Mouse (Mus musculus) cortical plate, adult 2 months (tissue): ENCODE data around the gene Gm26897. TPM values are rescaled to one million over a fixed set of nuclear protein-coding genes. Genes with fewer than 3 reads are reported as not detected.

ENCODE experiments used
- H3K27ac ChIP-seq: fragments of 200-500 bp; 2 replicates; pipeline ENCODE4 v1.5.1; 2012; ENCODE audit warnings: low read length, control low read depth, inconsistent platforms; ENCODE audit not compliant: insufficient read depth
- H3K4me1 ChIP-seq: fragments of 200-500 bp; 2 replicates; pipeline ENCODE4 v1.6.1; 2011; ENCODE audit warnings: low read length; ENCODE audit not compliant: control insufficient read depth, insufficient read depth
- H3K4me3 ChIP-seq: fragments of 200-500 bp; 2 replicates; pipeline ENCODE4 v1.5.1; 2011; ENCODE audit warnings: mild to moderate bottlenecking, low read length, control low read depth; ENCODE audit not compliant: insufficient read depth
- CTCF ChIP-seq: fragments of 200-500 bp; IDR thresholded peaks from 2 replicates; pipeline ENCODE4 v1.5.1; 2011; ENCODE audit warnings: mild to moderate bottlenecking, control low read depth, low read length; ENCODE audit not compliant: insufficient read depth; ENCODE audit errors: extremely low read depth
- POLR2A ChIP-seq: fragments of 200-500 bp; IDR thresholded peaks from 2 replicates; pipeline ENCODE4 v1.6.1; 2011; ENCODE audit warnings: mild to moderate bottlenecking, low read length, control low read depth; ENCODE audit not compliant: insufficient read depth; ENCODE audit errors: extremely low read depth
- polyA plus RNA-seq: library from polyadenylated mRNA; depleted of rRNA; stranded (reverse); fragments of >200 nt; gene quantifications from 2 replicates; pipeline ENCODE4 v1.2.3, GENCODE M21; 2012

Gene Gm26897
- polyA plus RNA-seq, 1 experiment, result not detected

- Histone ChIP-seq H3K4me1 (peaks cover 6% of the 10 kb centered on the region), H3K27ac (no peak overlapping the region), H3K4me3 (no peak overlapping the region)
- TF ChIP-seq CTCF (no peak), POLR2A (no peak)
Observed at GRCm38 (mm10) chr5:111724713-111725112, 9.0 kb upstream of the Gm26897 start.

GRCm38 (mm10) chr5:111725195-111725920, 8.4 kb upstream of the Gm26897 start:
- H3K4me3 ChIP-seq, result no peak overlapping the region
- H3K4me1 ChIP-seq, result peaks cover 5% of the 10 kb centered on the region; the same call in 1 of the 2 replicates
- TF ChIP-seq CTCF (no peak), POLR2A (no peak)
- H3K27ac ChIP-seq, result no peak overlapping the region

GRCm38 (mm10) chr5:111728411-111728810, 5.3 kb upstream of the Gm26897 start:
- Histone ChIP-seq H3K27ac (no peak overlapping the region), H3K4me1 (no peaks in the 10 kb centered on the region), H3K4me3 (no peak overlapping the region)
- TF ChIP-seq CTCF (no peak), POLR2A (no peak)

- no peak for TF ChIP-seq POLR2A
- TF ChIP-seq CTCF, result no peak
- Histone ChIP-seq H3K4me1 (no peaks in the 10 kb centered on the region), H3K4me3 (no peak overlapping the region), H3K27ac (no peak overlapping the region)
Observed at GRCm38 (mm10) chr5:111730560-111731167, 3.1 kb upstream of the Gm26897 start.

GRCm38 (mm10) chr5:111732194-111732593, 1.5 kb upstream of the Gm26897 start:
- no peaks in the 10 kb centered on the region for H3K4me1 ChIP-seq
- no peak overlapping the region for H3K4me3 ChIP-seq
- no peak overlapping the region for H3K27ac ChIP-seq
- TF ChIP-seq POLR2A (no peak), CTCF (no peak)

- H3K4me1 ChIP-seq, result no peaks in the 10 kb centered on the region
- H3K4me3 ChIP-seq, result no peak overlapping the region
- H3K27ac ChIP-seq, result no peak overlapping the region
- TF ChIP-seq CTCF (no peak), POLR2A (no peak)
Observed at GRCm38 (mm10) chr5:111739480-111739879, 5.8 kb downstream of the Gm26897 start.

- Histone ChIP-seq H3K4me3 (no peak overlapping the region), H3K27ac (no peak overlapping the region), H3K4me1 (no peaks in the 10 kb centered on the region)
- TF ChIP-seq CTCF (no peak), POLR2A (no peak)
Observed at GRCm38 (mm10) chr5:111740384-111741275, 6.9 kb downstream of the Gm26897 start.

- TF ChIP-seq POLR2A, result no peak
- TF ChIP-seq CTCF, result no peak
- H3K27ac ChIP-seq, result no peak overlapping the region
- H3K4me3 ChIP-seq, result no peak overlapping the region
- no peaks in the 10 kb centered on the region for H3K4me1 ChIP-seq
Observed at GRCm38 (mm10) chr5:111741352-111741751, 7.6 kb downstream of the Gm26897 start.

GRCm38 (mm10) chr5:111742290-111742898, 8.7 kb downstream of the Gm26897 start:
- Histone ChIP-seq H3K4me1 (no peaks in the 10 kb centered on the region), H3K27ac (no peak overlapping the region), H3K4me3 (no peak overlapping the region)
- TF ChIP-seq CTCF (no peak), POLR2A (no peak)
